Mouse (Mus musculus): ENCODE measurements around the gene Glb1l2. TPM values are rescaled to one million over a fixed set of nuclear protein-coding genes. Genes with fewer than 3 reads are reported as not detected.
A peak's percentile ranks its signal among the peaks of the same experiment; 100 is the strongest.

Gene Glb1l2
- polyA plus RNA-seq (2015; fragmentation: Nextera tagmentation; extraction: Ambion mirVana), result 5.4 and 7.4 TPM in 2 replicates

DNA sequence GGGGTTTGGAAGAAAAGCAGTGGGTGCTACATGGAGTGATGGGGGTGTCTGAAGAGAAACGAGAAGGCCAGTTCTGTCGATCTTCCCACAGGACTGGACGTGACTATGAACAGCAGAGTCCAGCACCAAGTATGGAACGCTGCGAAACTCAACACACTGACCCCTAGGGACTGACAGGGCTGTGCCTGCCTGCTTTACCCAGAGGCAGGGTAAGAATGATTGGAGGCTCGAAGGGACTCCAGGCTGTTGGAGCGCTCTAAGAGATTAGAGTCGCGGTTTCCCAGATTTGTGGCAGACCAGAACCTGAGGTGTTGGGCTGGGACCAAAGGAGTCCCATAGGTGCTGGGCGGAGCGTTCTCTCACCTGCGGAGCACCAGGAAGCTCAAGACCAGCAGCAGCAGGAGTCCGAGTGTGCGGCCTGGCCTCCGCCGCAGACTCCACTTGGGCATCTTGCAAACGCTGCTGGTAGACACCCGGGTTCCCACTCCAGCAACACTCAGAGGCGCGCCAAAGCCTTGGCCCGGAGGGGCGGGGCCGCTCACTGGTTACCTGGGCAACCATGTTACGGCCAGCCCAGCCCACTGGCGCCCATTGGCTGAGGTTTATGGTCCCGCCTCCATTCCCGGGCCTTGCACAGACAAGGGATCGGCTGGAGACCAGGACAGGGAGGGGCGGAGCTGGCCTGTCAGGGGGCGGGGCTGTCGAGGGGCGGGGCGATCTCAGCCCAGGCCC lies at the start of gene Glb1l2:
Gene Glb1l2 (minus strand): TSS at position 534 of the 732 bp plus-strand sequence.
- H3K27me3 ChIP-seq, result no peaks in the 10 kb centered on the region
- H3K9ac ChIP-seq, result no peak within 1 kb of the TSS
- 2% methylated on average over 33 of the region's 33 CpGs for WGBS
- no peaks in the 10 kb centered on the region for H3K36me3 ChIP-seq
- no peaks in the 10 kb centered on the region for H3K9me3 ChIP-seq (replicated peaks)
- H3K4me3 ChIP-seq (replicated peaks), result peak within 1 kb of the TSS; percentile 52
- H3K27ac ChIP-seq (replicated peaks), result peak within 1 kb of the TSS; percentile 68; the same call in 1 of the 2 replicates
- H3K4me2 ChIP-seq (replicated peaks), result peak within 1 kb of the TSS; percentile 88
- H3K4me1 ChIP-seq, result peaks cover 10% of the 10 kb centered on the region
- peak; percentile 100 for ATAC-seq (ENCODE audit: insufficient number of reproducible peaks, low FRiP score, low TSS enrichment, low read depth)

DNA sequence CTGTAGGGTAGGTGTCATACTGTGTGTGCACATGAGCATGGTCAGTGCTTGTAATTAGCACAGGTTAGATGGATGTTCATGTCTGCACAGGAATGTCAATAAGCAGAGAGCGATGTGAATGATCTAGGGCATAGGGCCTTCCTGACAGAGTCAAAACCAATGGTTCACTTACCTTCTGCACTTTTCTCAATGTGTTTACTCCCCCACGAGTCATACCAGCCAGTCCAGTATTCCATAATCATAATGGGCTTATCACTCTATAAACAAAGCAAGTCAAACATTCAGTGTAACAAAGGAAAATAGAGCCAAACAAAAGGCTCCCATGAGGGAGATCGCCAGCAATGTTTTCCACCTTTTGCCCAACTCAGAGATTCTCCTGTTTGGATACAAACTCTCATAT lies 24.8 kb upstream of the Glb1l2 start:
- no peak for ATAC-seq (ENCODE audit: insufficient number of reproducible peaks, low FRiP score, low TSS enrichment, low read depth)
- 79% methylated on average over 3 of the region's 3 CpGs for WGBS
- Histone ChIP-seq H3K4me2 (replicated peaks) (no peak overlapping the region), H3K4me3 (replicated peaks) (no peak overlapping the region), H3K4me1 (no peaks in the 10 kb centered on the region), H3K9me3 (replicated peaks) (no peaks in the 10 kb centered on the region), H3K9ac (no peak overlapping the region), H3K27me3 (no peaks in the 10 kb centered on the region), H3K36me3 (no peaks in the 10 kb centered on the region), H3K27ac (replicated peaks) (no peak overlapping the region)

DNA sequence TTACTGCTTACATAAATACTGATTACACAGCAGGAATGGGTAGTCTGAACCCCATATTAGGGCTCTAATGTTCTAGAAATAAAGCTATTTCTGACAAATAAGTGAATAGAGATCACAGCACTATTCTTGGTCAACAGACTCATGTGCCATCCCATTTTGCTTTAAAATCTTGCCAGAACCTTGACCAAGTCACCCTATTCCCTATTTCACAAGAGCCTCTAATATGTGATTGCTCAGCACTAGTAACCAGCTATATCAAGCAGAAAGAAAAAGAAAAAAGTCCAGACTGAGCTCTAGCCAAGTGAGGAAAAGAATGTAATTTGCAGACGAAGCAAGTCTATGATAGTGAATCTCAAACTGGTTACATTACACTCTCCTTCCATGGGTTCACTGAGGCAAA lies 13.7 kb upstream of the Glb1l2 start:
- Histone ChIP-seq H3K4me2 (replicated peaks) (no peak overlapping the region), H3K36me3 (no peaks in the 10 kb centered on the region), H3K4me1 (no peaks in the 10 kb centered on the region), H3K4me3 (replicated peaks) (no peak overlapping the region), H3K27me3 (no peaks in the 10 kb centered on the region), H3K9me3 (replicated peaks) (no peaks in the 10 kb centered on the region), H3K27ac (replicated peaks) (no peak overlapping the region), H3K9ac (no peak overlapping the region)
- ATAC-seq (ENCODE audit: insufficient number of reproducible peaks, low FRiP score, low TSS enrichment, low read depth), result no peak
- WGBS, result 43% methylated on average over 1 of the region's 1 CpGs

GRCm38 (mm10) chr9:26808735-26809134 lies 2.5 kb upstream of the Glb1l2 start:
- no peak for ATAC-seq (ENCODE audit: insufficient number of reproducible peaks, low FRiP score, low TSS enrichment, low read depth)
- H3K9ac ChIP-seq, result no peak overlapping the region
- 85% methylated on average over 2 of the region's 2 CpGs for WGBS
- no peaks in the 10 kb centered on the region for H3K27me3 ChIP-seq
- H3K36me3 ChIP-seq, result no peaks in the 10 kb centered on the region
- H3K9me3 ChIP-seq (replicated peaks), result no peaks in the 10 kb centered on the region
- H3K4me2 ChIP-seq (replicated peaks), result no peak overlapping the region
- H3K27ac ChIP-seq (replicated peaks), result no peak overlapping the region
- no peak overlapping the region for H3K4me3 ChIP-seq (replicated peaks)
- H3K4me1 ChIP-seq, result peaks cover 10% of the 10 kb centered on the region

GRCm38 (mm10) chr9:26804321-26804720 lies 1.9 kb downstream of the Glb1l2 start:
- Histone ChIP-seq H3K4me3 (replicated peaks) (no peak overlapping the region), H3K9ac (no peak overlapping the region), H3K4me1 (peaks cover 10% of the 10 kb centered on the region), H3K36me3 (no peaks in the 10 kb centered on the region), H3K9me3 (replicated peaks) (no peaks in the 10 kb centered on the region), H3K4me2 (replicated peaks) (no peak overlapping the region), H3K27me3 (no peaks in the 10 kb centered on the region), H3K27ac (replicated peaks) (no peak overlapping the region)
- ATAC-seq (ENCODE audit: insufficient number of reproducible peaks, low FRiP score, low TSS enrichment, low read depth), result no peak

- no peaks in the 10 kb centered on the region for H3K4me1 ChIP-seq
- no peak overlapping the region for H3K4me2 ChIP-seq (replicated peaks)
- H3K27ac ChIP-seq (replicated peaks), result no peak overlapping the region
- H3K4me3 ChIP-seq (replicated peaks), result no peak overlapping the region
- 84% methylated on average over 2 of the region's 2 CpGs for WGBS
- no peak for ATAC-seq (ENCODE audit: insufficient number of reproducible peaks, low FRiP score, low TSS enrichment, low read depth)
- H3K9ac ChIP-seq, result no peak overlapping the region
- no peaks in the 10 kb centered on the region for H3K27me3 ChIP-seq
- no peaks in the 10 kb centered on the region for H3K36me3 ChIP-seq
- no peaks in the 10 kb centered on the region for H3K9me3 ChIP-seq (replicated peaks)
Measured at GRCm38 (mm10) chr9:26800357-26800756, 5.9 kb downstream of the Glb1l2 start.

DNA sequence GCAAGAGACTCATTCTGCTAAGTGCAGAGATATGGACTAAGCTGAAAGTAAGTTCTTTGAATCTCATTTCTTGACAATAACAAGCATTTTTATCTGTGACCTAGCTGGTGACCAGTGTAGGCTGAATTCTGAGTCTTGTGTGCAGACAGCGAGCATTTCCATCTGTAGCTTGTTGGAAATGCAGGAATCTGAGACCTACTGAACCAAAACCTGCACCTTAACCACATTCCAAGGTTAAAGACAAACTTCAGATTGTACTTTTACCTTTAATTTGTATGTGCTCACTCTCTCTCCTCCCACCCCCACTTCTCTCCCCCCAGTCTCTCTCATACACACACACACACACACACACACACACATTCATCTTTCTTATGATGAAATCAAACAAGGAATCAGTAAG lies 7.5 kb downstream of the Glb1l2 start:
- Histone ChIP-seq H3K4me3 (replicated peaks) (no peak overlapping the region), H3K9me3 (replicated peaks) (no peaks in the 10 kb centered on the region), H3K27me3 (no peaks in the 10 kb centered on the region), H3K4me1 (no peaks in the 10 kb centered on the region), H3K4me2 (replicated peaks) (no peak overlapping the region), H3K27ac (replicated peaks) (no peak overlapping the region), H3K9ac (no peak overlapping the region), H3K36me3 (no peaks in the 10 kb centered on the region)
- no peak for ATAC-seq (ENCODE audit: insufficient number of reproducible peaks, low FRiP score, low TSS enrichment, low read depth)
- WGBS, result 73% methylated on average over 1 of the region's 1 CpGs

DNA sequence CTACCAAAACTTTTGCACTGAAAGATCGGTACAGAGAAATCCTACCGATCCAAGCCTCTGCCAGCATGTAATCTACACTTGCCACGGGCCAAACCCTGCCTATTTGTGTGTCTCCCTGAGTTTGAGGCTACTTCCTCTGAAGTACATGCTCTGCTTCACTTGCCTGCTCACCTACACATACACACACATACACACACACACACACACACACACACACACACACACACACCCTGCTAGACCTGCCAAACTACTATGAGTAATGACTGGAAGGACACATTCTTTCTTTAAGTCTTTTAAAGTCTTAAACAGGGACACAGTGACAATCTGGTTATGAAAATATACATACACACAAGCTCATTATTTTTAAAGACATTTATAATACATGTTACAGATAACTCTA lies 8.1 kb downstream of the Glb1l2 start:
- Histone ChIP-seq H3K27me3 (no peaks in the 10 kb centered on the region), H3K36me3 (no peaks in the 10 kb centered on the region), H3K4me2 (replicated peaks) (no peak overlapping the region), H3K9ac (no peak overlapping the region), H3K4me3 (replicated peaks) (no peak overlapping the region), H3K4me1 (no peaks in the 10 kb centered on the region), H3K27ac (replicated peaks) (no peak overlapping the region), H3K9me3 (replicated peaks) (no peaks in the 10 kb centered on the region)
- no peak for ATAC-seq (ENCODE audit: insufficient number of reproducible peaks, low FRiP score, low TSS enrichment, low read depth)
- 78% methylated on average over 3 of the region's 3 CpGs for WGBS

GRCm38 (mm10) chr9:26792829-26793228 lies 13.4 kb downstream of the Glb1l2 start:
- Histone ChIP-seq H3K4me1 (no peaks in the 10 kb centered on the region), H3K27ac (replicated peaks) (no peak overlapping the region), H3K4me3 (replicated peaks) (no peak overlapping the region), H3K4me2 (replicated peaks) (no peak overlapping the region), H3K27me3 (no peaks in the 10 kb centered on the region), H3K9ac (no peak overlapping the region), H3K9me3 (replicated peaks) (no peaks in the 10 kb centered on the region), H3K36me3 (no peaks in the 10 kb centered on the region)
- no peak for ATAC-seq (ENCODE audit: insufficient number of reproducible peaks, low FRiP score, low TSS enrichment, low read depth)
- WGBS, result 72% methylated on average over 3 of the region's 3 CpGs

DNA sequence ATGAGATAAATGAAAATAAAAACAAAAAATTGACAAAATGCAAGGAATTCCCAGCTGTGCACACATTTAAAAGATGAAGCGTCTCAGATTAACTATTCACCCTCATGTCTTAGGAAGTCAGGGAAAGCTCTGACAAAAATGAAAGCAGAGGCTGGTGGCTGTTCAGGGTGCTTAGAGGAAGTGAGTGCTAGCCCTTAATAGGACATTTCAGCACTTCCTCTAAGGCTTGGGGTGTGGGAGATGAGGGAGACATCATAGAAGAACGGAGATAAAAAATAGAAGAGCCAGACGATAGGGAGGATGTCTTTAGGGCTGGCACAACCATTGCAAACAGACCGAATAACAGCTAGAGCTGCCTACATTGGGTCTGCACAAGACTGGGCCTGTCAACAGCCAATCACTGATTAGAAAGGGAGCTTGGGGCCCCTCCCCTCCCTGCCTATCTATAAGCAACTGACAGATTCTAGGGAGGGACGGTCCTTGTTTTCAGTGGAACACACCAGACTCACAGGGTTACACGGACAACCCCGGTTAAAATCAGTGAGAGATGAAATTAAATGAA lies 22.8 kb downstream of the Glb1l2 start:
- H3K9me3 ChIP-seq (replicated peaks), result no peaks in the 10 kb centered on the region
- ATAC-seq (ENCODE audit: insufficient number of reproducible peaks, low FRiP score, low TSS enrichment, low read depth), result peak; percentile 47; the same call in 1 of the 2 replicates
- no peaks in the 10 kb centered on the region for H3K36me3 ChIP-seq
- no peak overlapping the region for H3K27ac ChIP-seq (replicated peaks)
- H3K27me3 ChIP-seq, result no peaks in the 10 kb centered on the region
- H3K4me3 ChIP-seq (replicated peaks), result no peak overlapping the region
- no peaks in the 10 kb centered on the region for H3K4me1 ChIP-seq
- 52% methylated on average over 7 of the region's 7 CpGs for whole genome bisulfite sequencing
- H3K4me2 ChIP-seq (replicated peaks), result no peak overlapping the region
- no peak overlapping the region for H3K9ac ChIP-seq

- Histone ChIP-seq H3K4me1 (no peaks in the 10 kb centered on the region), H3K27me3 (no peaks in the 10 kb centered on the region), H3K4me3 (replicated peaks) (no peak overlapping the region), H3K4me2 (replicated peaks) (no peak overlapping the region), H3K36me3 (no peaks in the 10 kb centered on the region), H3K9me3 (replicated peaks) (no peaks in the 10 kb centered on the region), H3K9ac (no peak overlapping the region), H3K27ac (replicated peaks) (no peak overlapping the region)
- WGBS, result 78% methylated on average over 7 of the region's 7 CpGs
- no peak for ATAC-seq (ENCODE audit: insufficient number of reproducible peaks, low FRiP score, low TSS enrichment, low read depth)
Measured at GRCm38 (mm10) chr9:26778421-26778820, 27.8 kb downstream of the Glb1l2 start.

Measured in embryonic facial prominence, embryonic 15.5 days (tissue).